Mouse (Mus musculus): ENCODE data around the gene Gm29609. TPM values are rescaled to one million over a fixed set of nuclear protein-coding genes. Genes with fewer than 3 reads are reported as not detected.

Gm29609 gene
- polyA plus RNA-seq, 1 experiment from 2014 or later: 1.8 TPM

DNA sequence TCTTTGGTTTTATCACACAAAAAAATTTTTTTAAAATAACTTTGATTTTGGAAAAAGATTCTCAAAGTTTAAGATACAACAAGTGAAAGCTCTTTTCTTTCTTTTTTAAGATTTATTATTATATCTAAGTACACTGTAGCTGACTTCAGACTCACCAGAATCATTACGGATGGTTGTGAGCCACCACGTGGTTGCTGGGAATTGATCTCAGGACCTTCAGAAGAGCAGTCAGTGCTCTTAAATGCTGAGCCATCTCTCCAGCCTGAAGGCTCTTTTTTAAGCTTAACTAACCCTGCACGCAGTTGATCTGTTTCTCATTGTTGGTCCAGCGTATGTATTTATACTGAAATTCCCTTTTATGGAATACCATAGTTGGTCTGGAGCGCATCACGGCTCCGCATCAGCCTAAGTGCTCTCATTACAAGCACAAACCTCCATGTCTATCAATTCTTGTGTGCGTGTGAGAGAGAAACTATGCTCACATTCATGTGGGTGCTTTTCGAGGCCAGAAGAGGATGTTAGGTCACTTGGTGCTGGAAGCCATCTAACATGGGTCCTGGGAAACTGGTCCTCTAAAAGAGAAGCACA is 1.6 kb upstream of the Gm29609 start:
- Histone ChIP-seq H3K9ac (replicated peaks; ENCODE audit: low read depth, low read length) (no peak overlapping the region), H3K27me3 (ENCODE audit: control insufficient read depth, insufficient read depth, low read length) (no peaks in the 10 kb centered on the region), H3K36me3 (ENCODE audit: control insufficient read depth, insufficient read depth, low read length) (no peaks in the 10 kb centered on the region), H3K4me1 (ENCODE audit: control insufficient read depth, insufficient read depth, low read length) (no peaks in the 10 kb centered on the region), H3K27ac (ENCODE audit: low read length) (no peak overlapping the region), H3K4me2 (replicated peaks; ENCODE audit: low read depth, low read length) (no peak overlapping the region), H3K4me3 (ENCODE audit: low read depth, low read length) (no peak overlapping the region), H3K9me3 (ENCODE audit: control insufficient read depth, low read depth, low read length) (no peaks in the 10 kb centered on the region)
- no peak for ATAC-seq (ENCODE audit: insufficient number of reproducible peaks, insufficient read depth, low FRiP score, low read depth)
- WGBS: 94% methylated on average over 9 of the region's 9 CpGs

DNA sequence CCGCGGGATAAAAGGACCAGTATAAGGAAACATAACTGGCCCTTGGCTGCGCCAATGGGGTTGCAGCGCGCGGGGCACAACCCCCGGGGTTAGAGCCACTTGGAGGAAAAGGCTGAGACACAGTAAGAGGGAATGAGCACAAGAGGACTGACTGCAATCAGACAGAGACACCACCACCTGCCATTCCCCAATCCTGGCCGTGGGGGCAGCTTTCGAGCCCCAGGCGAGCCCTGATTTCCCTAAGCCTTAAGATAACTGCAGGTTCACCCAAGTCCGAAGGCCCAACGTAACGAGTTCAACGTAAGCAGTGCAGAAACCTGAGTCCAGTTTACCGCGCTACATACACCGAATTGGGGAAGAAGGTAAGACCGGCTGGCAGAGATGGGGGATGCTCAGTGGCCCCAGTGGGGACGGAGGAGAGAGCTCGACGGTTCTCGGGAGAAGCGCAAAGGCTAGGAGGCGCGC is 378 bp downstream of the Gm29609 start:
- Histone ChIP-seq H3K36me3 (ENCODE audit: control insufficient read depth, insufficient read depth, low read length) (no peaks in the 10 kb centered on the region; the same call in 1 of the 2 replicates), H3K9me3 (ENCODE audit: control insufficient read depth, low read depth, low read length) (no peaks in the 10 kb centered on the region), H3K27me3 (ENCODE audit: control insufficient read depth, insufficient read depth, low read length) (no peaks in the 10 kb centered on the region), H3K4me3 (ENCODE audit: low read depth, low read length) (peak overlapping the region; percentile 93), H3K9ac (replicated peaks; ENCODE audit: low read depth, low read length) (peak overlapping the region; percentile 63), H3K4me2 (replicated peaks; ENCODE audit: low read depth, low read length) (peak overlapping the region; percentile 72), H3K4me1 (ENCODE audit: control insufficient read depth, insufficient read depth, low read length) (no peaks in the 10 kb centered on the region), H3K27ac (ENCODE audit: low read length) (peak overlapping the region; percentile 97)
- under 1% methylated on average over 25 of the region's 25 CpGs for WGBS
- peak; percentile 42; the same call in 1 of the 2 replicates for ATAC-seq (ENCODE audit: insufficient number of reproducible peaks, insufficient read depth, low FRiP score, low read depth)

DNA sequence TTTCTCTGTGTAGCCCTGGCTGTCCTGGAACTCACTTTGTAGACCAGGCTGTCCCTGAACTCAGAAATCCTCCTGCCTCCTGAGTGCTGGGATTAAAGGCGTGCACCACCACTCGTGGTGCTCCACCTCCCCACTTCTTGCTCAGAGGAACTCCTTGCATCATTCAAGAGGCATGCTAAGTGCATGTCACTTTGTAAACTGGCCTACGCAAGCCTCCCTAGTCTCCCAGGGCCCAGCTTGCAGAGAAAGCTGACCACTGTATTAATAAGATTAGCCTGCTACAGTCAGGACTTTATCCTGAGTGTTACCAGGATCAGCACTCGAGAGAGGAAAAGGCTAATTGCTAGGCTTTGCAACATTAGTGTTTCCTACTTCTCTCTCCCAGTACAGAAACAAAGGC is 11.1 kb downstream of the Gm29609 start:
- Histone ChIP-seq H3K27me3 (ENCODE audit: control insufficient read depth, insufficient read depth, low read length) (no peaks in the 10 kb centered on the region), H3K9me3 (ENCODE audit: control insufficient read depth, low read depth, low read length) (no peaks in the 10 kb centered on the region), H3K36me3 (ENCODE audit: control insufficient read depth, insufficient read depth, low read length) (peaks cover 73% of the 10 kb centered on the region), H3K4me1 (ENCODE audit: control insufficient read depth, insufficient read depth, low read length) (no peaks in the 10 kb centered on the region), H3K27ac (ENCODE audit: low read length) (no peak overlapping the region), H3K4me3 (ENCODE audit: low read depth, low read length) (no peak overlapping the region), H3K4me2 (replicated peaks; ENCODE audit: low read depth, low read length) (no peak overlapping the region), H3K9ac (replicated peaks; ENCODE audit: low read depth, low read length) (no peak overlapping the region)
- ATAC-seq (ENCODE audit: insufficient number of reproducible peaks, insufficient read depth, low FRiP score, low read depth): no peak
- WGBS: 87% methylated on average over 4 of the region's 4 CpGs

DNA sequence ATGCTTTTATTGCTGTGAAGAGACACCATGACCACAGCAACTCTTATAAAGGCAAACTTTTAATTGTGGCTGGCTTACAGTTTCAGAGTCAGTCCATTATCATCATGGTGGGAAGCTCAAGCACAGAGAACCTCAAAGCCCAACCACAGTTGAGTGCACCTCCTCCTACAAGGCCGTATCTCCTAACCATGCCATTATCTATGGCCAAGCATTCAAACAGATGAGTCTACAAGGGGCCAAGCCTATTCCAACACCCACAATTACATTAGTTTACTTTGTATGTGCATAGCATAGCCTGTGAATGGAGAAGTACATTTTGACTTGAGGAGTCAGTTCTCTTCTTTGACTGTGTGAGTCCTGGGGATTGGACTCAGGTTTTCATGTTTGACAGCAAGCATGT is 14.8 kb downstream of the Gm29609 start:
- Histone ChIP-seq H3K4me1 (ENCODE audit: control insufficient read depth, insufficient read depth, low read length) (no peaks in the 10 kb centered on the region), H3K27ac (ENCODE audit: low read length) (no peak overlapping the region), H3K4me3 (ENCODE audit: low read depth, low read length) (no peak overlapping the region), H3K36me3 (ENCODE audit: control insufficient read depth, insufficient read depth, low read length) (peaks cover 69% of the 10 kb centered on the region), H3K9me3 (ENCODE audit: control insufficient read depth, low read depth, low read length) (no peaks in the 10 kb centered on the region), H3K9ac (replicated peaks; ENCODE audit: low read depth, low read length) (no peak overlapping the region), H3K27me3 (ENCODE audit: control insufficient read depth, insufficient read depth, low read length) (no peaks in the 10 kb centered on the region), H3K4me2 (replicated peaks; ENCODE audit: low read depth, low read length) (no peak overlapping the region)
- 92% methylated on average over 1 of the region's 1 CpGs for WGBS
- ATAC-seq (ENCODE audit: insufficient number of reproducible peaks, insufficient read depth, low FRiP score, low read depth): no peak

DNA sequence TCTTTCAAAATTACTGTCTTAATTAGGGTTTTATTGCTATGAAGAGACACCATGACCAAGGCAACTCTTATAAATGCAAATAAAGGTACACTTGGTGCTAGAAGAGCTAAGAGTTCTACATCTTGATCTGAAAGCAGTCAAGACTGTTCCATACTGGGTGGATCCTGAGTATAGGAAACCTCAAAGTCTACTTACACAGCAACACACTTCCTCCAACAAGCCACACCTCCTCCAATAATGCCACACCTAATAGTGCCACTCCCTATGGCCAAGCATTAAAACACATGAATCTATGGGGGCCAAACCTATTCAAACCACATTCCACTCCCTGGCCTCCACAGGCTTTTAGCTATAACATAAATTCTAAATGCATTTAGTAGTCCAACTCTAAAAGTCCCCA is 17.2 kb downstream of the Gm29609 start:
- ATAC-seq (ENCODE audit: insufficient number of reproducible peaks, insufficient read depth, low FRiP score, low read depth): no peak
- Histone ChIP-seq H3K4me2 (replicated peaks; ENCODE audit: low read depth, low read length) (no peak overlapping the region), H3K27ac (ENCODE audit: low read length) (no peak overlapping the region), H3K9me3 (ENCODE audit: control insufficient read depth, low read depth, low read length) (no peaks in the 10 kb centered on the region), H3K27me3 (ENCODE audit: control insufficient read depth, insufficient read depth, low read length) (no peaks in the 10 kb centered on the region), H3K36me3 (ENCODE audit: control insufficient read depth, insufficient read depth, low read length) (peaks cover 71% of the 10 kb centered on the region), H3K4me3 (ENCODE audit: low read depth, low read length) (no peak overlapping the region), H3K4me1 (ENCODE audit: control insufficient read depth, insufficient read depth, low read length) (no peaks in the 10 kb centered on the region), H3K9ac (replicated peaks; ENCODE audit: low read depth, low read length) (no peak overlapping the region)

DNA sequence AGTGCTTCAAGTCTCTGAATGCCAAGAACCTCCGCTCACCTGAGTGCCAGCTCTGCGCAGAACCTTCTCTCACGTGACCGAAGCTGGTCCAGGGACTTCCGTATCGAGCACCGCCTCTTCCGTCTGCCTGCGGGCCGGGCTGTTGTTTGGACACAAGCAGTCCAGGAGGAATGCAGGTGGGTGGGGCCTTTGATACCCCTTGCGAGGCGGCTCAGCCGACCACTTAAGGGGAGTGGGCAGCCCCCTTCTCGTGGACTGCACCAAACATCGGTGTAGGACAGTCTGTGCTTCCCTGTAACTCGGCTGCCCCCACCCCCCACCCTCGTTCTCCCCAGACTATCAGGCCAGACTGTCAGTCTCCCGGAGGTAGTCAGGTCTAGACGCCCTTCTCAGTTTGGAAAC is 25.6 kb downstream of the Gm29609 start, which contains the start of gene Mpv17:
TSS of gene Mpv17 (minus strand) at position 100 of the 402 bp plus-strand sequence.
- ATAC-seq (ENCODE audit: insufficient number of reproducible peaks, insufficient read depth, low FRiP score, low read depth): peak; percentile 97
- under 1% methylated on average over 19 of the region's 19 CpGs for WGBS

DNA sequence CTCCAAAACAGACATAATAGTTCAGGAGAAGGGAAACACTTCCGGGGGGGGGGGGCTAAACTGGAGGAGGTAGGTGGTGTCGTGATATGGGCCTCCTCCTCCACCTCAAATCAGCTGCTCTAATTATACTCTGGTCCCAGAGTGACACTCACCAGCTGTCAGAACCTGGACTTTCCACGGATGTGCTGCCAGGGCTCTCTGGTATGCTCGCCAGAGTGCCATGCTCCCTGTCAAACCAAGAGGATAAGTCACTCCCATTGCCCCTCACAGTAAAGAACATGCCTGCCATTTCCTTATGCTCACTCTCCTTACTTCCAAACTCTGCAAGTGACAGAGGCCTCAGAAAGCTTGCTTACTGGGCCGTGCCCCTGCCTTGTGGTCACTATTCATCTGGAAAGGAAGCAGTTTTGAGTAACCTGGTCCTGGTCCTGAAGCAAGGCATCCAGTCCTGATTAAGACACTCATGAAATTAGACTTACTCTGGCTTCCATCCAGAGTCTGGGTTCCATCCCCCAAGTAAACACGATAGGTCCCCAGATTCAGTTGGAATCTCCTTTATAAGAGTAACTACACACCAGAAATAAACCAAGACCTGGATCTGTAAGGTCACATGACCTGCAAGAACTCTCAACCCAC is 26.1 kb downstream of the Gm29609 start:
- peak overlapping the region; percentile 71 for H3K4me2 ChIP-seq (replicated peaks; ENCODE audit: low read depth, low read length)
- H3K36me3 ChIP-seq (ENCODE audit: control insufficient read depth, insufficient read depth, low read length): peaks cover 20% of the 10 kb centered on the region
- no peaks in the 10 kb centered on the region for H3K9me3 ChIP-seq (ENCODE audit: control insufficient read depth, low read depth, low read length)
- peak overlapping the region; percentile 49 for H3K4me3 ChIP-seq (ENCODE audit: low read depth, low read length)
- 32% methylated on average over 6 of the region's 6 CpGs for WGBS
- H3K9ac ChIP-seq (replicated peaks; ENCODE audit: low read depth, low read length): peak overlapping the region; percentile 28
- no peaks in the 10 kb centered on the region for H3K27me3 ChIP-seq (ENCODE audit: control insufficient read depth, insufficient read depth, low read length)
- H3K27ac ChIP-seq (ENCODE audit: low read length): no peak overlapping the region; the same call in 1 of the 2 replicates
- H3K4me1 ChIP-seq (ENCODE audit: control insufficient read depth, insufficient read depth, low read length): peaks cover 6% of the 10 kb centered on the region
- ATAC-seq (ENCODE audit: insufficient number of reproducible peaks, insufficient read depth, low FRiP score, low read depth): 0 out of 2 replicates have a peak, but pooled peaks have one; percentile 3

More for the DNA sequence above, 25.6 kb downstream of the Gm29609 start, which contains the start of gene Mpv17:
- Histone ChIP-seq H3K36me3 (ENCODE audit: control insufficient read depth, insufficient read depth, low read length) (peaks cover 25% of the 10 kb centered on the region), H3K27ac (ENCODE audit: low read length) (peak within 1 kb of the TSS; percentile 12; the same call in 1 of the 2 replicates), H3K9ac (replicated peaks; ENCODE audit: low read depth, low read length) (peak within 1 kb of the TSS; percentile 28), H3K4me3 (ENCODE audit: low read depth, low read length) (peak within 1 kb of the TSS; percentile 49), H3K4me2 (replicated peaks; ENCODE audit: low read depth, low read length) (peak within 1 kb of the TSS; percentile 71), H3K27me3 (ENCODE audit: control insufficient read depth, insufficient read depth, low read length) (no peaks in the 10 kb centered on the region), H3K9me3 (ENCODE audit: control insufficient read depth, low read depth, low read length) (no peaks in the 10 kb centered on the region), H3K4me1 (ENCODE audit: control insufficient read depth, insufficient read depth, low read length) (peaks cover 6% of the 10 kb centered on the region)

DNA sequence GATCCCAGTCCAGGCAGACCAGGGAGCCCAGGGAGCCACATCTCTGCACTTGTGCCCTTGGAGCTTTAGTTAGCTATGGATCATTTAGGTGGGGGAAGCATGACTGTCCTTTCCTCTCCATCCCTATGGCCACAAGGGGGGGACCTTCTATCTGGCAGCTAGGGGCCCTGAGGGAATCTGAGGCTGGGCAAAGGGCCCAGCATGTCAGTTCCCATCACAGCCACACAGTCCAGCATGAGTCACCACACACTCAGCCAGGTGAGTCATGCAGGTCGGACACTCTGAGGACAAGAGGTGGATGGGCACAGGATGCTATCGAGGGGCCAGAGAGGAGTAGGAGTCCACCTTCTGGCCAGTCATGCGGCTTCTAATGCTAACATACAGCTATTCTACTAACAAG is 28.0 kb downstream of the Gm29609 start:
- H3K9ac ChIP-seq (replicated peaks; ENCODE audit: low read depth, low read length): no peak overlapping the region
- H3K4me3 ChIP-seq (ENCODE audit: low read depth, low read length): no peak overlapping the region
- 85% methylated on average over 3 of the region's 3 CpGs for WGBS

More for the DNA sequence above, 28.0 kb downstream of the Gm29609 start:
- Histone ChIP-seq H3K9me3 (ENCODE audit: control insufficient read depth, low read depth, low read length) (no peaks in the 10 kb centered on the region), H3K4me2 (replicated peaks; ENCODE audit: low read depth, low read length) (no peak overlapping the region), H3K27me3 (ENCODE audit: control insufficient read depth, insufficient read depth, low read length) (no peaks in the 10 kb centered on the region), H3K27ac (ENCODE audit: low read length) (no peak overlapping the region), H3K4me1 (ENCODE audit: control insufficient read depth, insufficient read depth, low read length) (peaks cover 6% of the 10 kb centered on the region), H3K36me3 (ENCODE audit: control insufficient read depth, insufficient read depth, low read length) (peaks cover under 1% of the 10 kb centered on the region)
- ATAC-seq (ENCODE audit: insufficient number of reproducible peaks, insufficient read depth, low FRiP score, low read depth): no peak

All from stomach, embryonic 14.5 days (tissue).